Mouse (Mus musculus) urinary bladder, postnatal 10 days (tissue): ENCODE results near the gene Asic2.

Experiments
- DNase-seq: peaks from one replicate; pipeline ENCODE4 v3.0.0; 2022; ENCODE audit warnings: low spot score

The Asic2 gene

GRCm38 (mm10) chr11:81954398-81954797 lies 13.9 kb downstream of the Asic2 start:
- DNase-seq: no peak

GRCm38 (mm10) chr11:81948021-81948420 lies 20.2 kb downstream of the Asic2 start:
- no peak for DNase-seq

- no peak for DNase-seq
These were observed 26.1 kb downstream of the Asic2 start for GRCm38 (mm10) chr11:81942167-81942566.

GRCm38 (mm10) chr11:81940988-81941387 lies 27.3 kb downstream of the Asic2 start:
- no peak for DNase-seq

- no peak for DNase-seq
These were observed 30.7 kb downstream of the Asic2 start for GRCm38 (mm10) chr11:81937516-81937915.

GRCm38 (mm10) chr11:81926393-81926792 lies 41.9 kb downstream of the Asic2 start:
- no peak for DNase-seq

- no peak for DNase-seq
These were observed 44.6 kb downstream of the Asic2 start for GRCm38 (mm10) chr11:81923626-81924025.

GRCm38 (mm10) chr11:81923096-81923495 lies 45.2 kb downstream of the Asic2 start:
- no peak for DNase-seq

GRCm38 (mm10) chr11:81915501-81915900 lies 52.8 kb downstream of the Asic2 start:
- DNase-seq: no peak

- DNase-seq: no peak
These were observed 55.2 kb downstream of the Asic2 start for GRCm38 (mm10) chr11:81913071-81913470.

- no peak for DNase-seq
These were observed 58.8 kb downstream of the Asic2 start for GRCm38 (mm10) chr11:81909397-81909894.

- DNase-seq: no peak
These were observed 59.5 kb downstream of the Asic2 start for GRCm38 (mm10) chr11:81908760-81909159.

GRCm38 (mm10) chr11:81902318-81902717 lies 65.9 kb downstream of the Asic2 start:
- DNase-seq: no peak

- no peak for DNase-seq
These were observed 70.5 kb downstream of the Asic2 start for GRCm38 (mm10) chr11:81897547-81898354.

- DNase-seq: no peak
These were observed 71.7 kb downstream of the Asic2 start for GRCm38 (mm10) chr11:81896511-81896910.

GRCm38 (mm10) chr11:81871506-81872213 lies 96.6 kb downstream of the Asic2 start:
- DNase-seq: no peak

- DNase-seq: no peak
These were observed 102.4 kb downstream of the Asic2 start for GRCm38 (mm10) chr11:81865661-81866382.

GRCm38 (mm10) chr11:81860250-81860972 lies 107.8 kb downstream of the Asic2 start, which contains the start of gene 5530401A14Rik:
Gene 5530401A14Rik (plus strand): TSS chr11:81860673.
- no peak for DNase-seq

- no peak for DNase-seq
These were observed 120.3 kb downstream of the Asic2 start for GRCm38 (mm10) chr11:81847773-81848490.

GRCm38 (mm10) chr11:81845686-81846036 lies 122.6 kb downstream of the Asic2 start:
- DNase-seq: no peak

GRCm38 (mm10) chr11:81845010-81845685 lies 123.1 kb downstream of the Asic2 start:
- no peak for DNase-seq
